Mouse (Mus musculus): Measurements from ENCODE around the gene Plekhh2. TPM values are rescaled to one million over a fixed set of nuclear protein-coding genes. Genes with fewer than 3 reads are reported as not detected.

Gene Plekhh2
- polyA plus RNA-seq, 1 experiment: 37.7 TPM

- H3K27ac ChIP-seq (ENCODE audit: insufficient read depth, low read length): peak overlapping the region; percentile 95
Observed at GRCm38 (mm10) chr17:84510355-84510754, 1.3 kb upstream of the Plekhh2 start.

GRCm38 (mm10) chr17:84510961-84511639, 595 bp upstream of the Plekhh2 start:
- peaks cover 10% of the 10 kb centered on the region for H3K4me1 ChIP-seq (ENCODE audit: control insufficient read depth, insufficient read depth, low read length)
- H3K27ac ChIP-seq (ENCODE audit: insufficient read depth, low read length): peak overlapping the region; percentile 95
- peak; percentile 43; the same call in 1 of the 2 replicates for TF ChIP-seq POLR2A (IDR thresholded peaks at IDR 0.05; ENCODE audit: low read depth, low read length)
- no peak for TF ChIP-seq CTCF (IDR thresholded peaks at IDR 0.05; ENCODE audit: borderline replicate concordance, insufficient read depth, low read length)
- H3K4me3 ChIP-seq (ENCODE audit: insufficient read depth, low read length): peak overlapping the region; percentile 65

More at GRCm38 (mm10) chr17:84510355-84510754, 1.3 kb upstream of the Plekhh2 start:
- TF ChIP-seq CTCF (IDR thresholded peaks at IDR 0.05; ENCODE audit: borderline replicate concordance, insufficient read depth, low read length) (no peak), POLR2A (IDR thresholded peaks at IDR 0.05; ENCODE audit: low read depth, low read length) (no peak)
- no peak overlapping the region for H3K4me3 ChIP-seq (ENCODE audit: insufficient read depth, low read length)
- peaks cover 10% of the 10 kb centered on the region for H3K4me1 ChIP-seq (ENCODE audit: control insufficient read depth, insufficient read depth, low read length)

- Histone ChIP-seq H3K27ac (ENCODE audit: insufficient read depth, low read length) (peak overlapping the region; percentile 95), H3K4me1 (ENCODE audit: control insufficient read depth, insufficient read depth, low read length) (peaks cover 10% of the 10 kb centered on the region), H3K4me3 (ENCODE audit: insufficient read depth, low read length) (peak overlapping the region; percentile 65)
- TF ChIP-seq POLR2A (IDR thresholded peaks at IDR 0.05; ENCODE audit: low read depth, low read length): no peak; the same call in 1 of the 2 replicates
- TF ChIP-seq CTCF (IDR thresholded peaks at IDR 0.05; ENCODE audit: borderline replicate concordance, insufficient read depth, low read length): peak; percentile 28; the same call in 1 of the 2 replicates
Observed at GRCm38 (mm10) chr17:84512516-84513085, 906 bp downstream of the Plekhh2 start.

GRCm38 (mm10) chr17:84515901-84516300, 4.2 kb downstream of the Plekhh2 start:
- Histone ChIP-seq H3K27ac (ENCODE audit: insufficient read depth, low read length) (no peak overlapping the region), H3K4me3 (ENCODE audit: insufficient read depth, low read length) (no peak overlapping the region), H3K4me1 (ENCODE audit: control insufficient read depth, insufficient read depth, low read length) (peaks cover 6% of the 10 kb centered on the region; the same call in 1 of the 2 replicates)
- TF ChIP-seq POLR2A (IDR thresholded peaks at IDR 0.05; ENCODE audit: low read depth, low read length) (no peak), CTCF (IDR thresholded peaks at IDR 0.05; ENCODE audit: borderline replicate concordance, insufficient read depth, low read length) (no peak)

- H3K27ac ChIP-seq (ENCODE audit: insufficient read depth, low read length): no peak overlapping the region
- no peak overlapping the region for H3K4me3 ChIP-seq (ENCODE audit: insufficient read depth, low read length)
- TF ChIP-seq CTCF (IDR thresholded peaks at IDR 0.05; ENCODE audit: borderline replicate concordance, insufficient read depth, low read length) (no peak), POLR2A (IDR thresholded peaks at IDR 0.05; ENCODE audit: low read depth, low read length) (no peak)
- H3K4me1 ChIP-seq (ENCODE audit: control insufficient read depth, insufficient read depth, low read length): no peaks in the 10 kb centered on the region; the same call in 1 of the 2 replicates
Observed at GRCm38 (mm10) chr17:84519346-84519745, 7.7 kb downstream of the Plekhh2 start.

GRCm38 (mm10) chr17:84520057-84520456, 8.4 kb downstream of the Plekhh2 start:
- no peak for TF ChIP-seq CTCF (IDR thresholded peaks at IDR 0.05; ENCODE audit: borderline replicate concordance, insufficient read depth, low read length)
- no peak for TF ChIP-seq POLR2A (IDR thresholded peaks at IDR 0.05; ENCODE audit: low read depth, low read length)
- H3K27ac ChIP-seq (ENCODE audit: insufficient read depth, low read length): no peak overlapping the region
- H3K4me3 ChIP-seq (ENCODE audit: insufficient read depth, low read length): no peak overlapping the region
- no peaks in the 10 kb centered on the region; the same call in 1 of the 2 replicates for H3K4me1 ChIP-seq (ENCODE audit: control insufficient read depth, insufficient read depth, low read length)

GRCm38 (mm10) chr17:84529356-84529755, 17.7 kb downstream of the Plekhh2 start:
- no peak overlapping the region; the same call in 1 of the 2 replicates for H3K4me3 ChIP-seq (ENCODE audit: insufficient read depth, low read length)
- no peak for TF ChIP-seq CTCF (IDR thresholded peaks at IDR 0.05; ENCODE audit: borderline replicate concordance, insufficient read depth, low read length)
- TF ChIP-seq POLR2A (IDR thresholded peaks at IDR 0.05; ENCODE audit: low read depth, low read length): no peak
- peaks cover 31% of the 10 kb centered on the region for H3K4me1 ChIP-seq (ENCODE audit: control insufficient read depth, insufficient read depth, low read length)
- H3K27ac ChIP-seq (ENCODE audit: insufficient read depth, low read length): peak overlapping the region; percentile 98

- H3K4me3 ChIP-seq (ENCODE audit: insufficient read depth, low read length): no peak overlapping the region
- TF ChIP-seq POLR2A (IDR thresholded peaks at IDR 0.05; ENCODE audit: low read depth, low read length) (no peak), CTCF (IDR thresholded peaks at IDR 0.05; ENCODE audit: borderline replicate concordance, insufficient read depth, low read length) (no peak)
- H3K4me1 ChIP-seq (ENCODE audit: control insufficient read depth, insufficient read depth, low read length): peaks cover 31% of the 10 kb centered on the region
- peak overlapping the region; percentile 95 for H3K27ac ChIP-seq (ENCODE audit: insufficient read depth, low read length)
Observed at GRCm38 (mm10) chr17:84530202-84530796, 18.6 kb downstream of the Plekhh2 start.

GRCm38 (mm10) chr17:84532909-84533499, 21.3 kb downstream of the Plekhh2 start:
- Histone ChIP-seq H3K4me1 (ENCODE audit: control insufficient read depth, insufficient read depth, low read length) (peaks cover 31% of the 10 kb centered on the region), H3K4me3 (ENCODE audit: insufficient read depth, low read length) (no peak overlapping the region), H3K27ac (ENCODE audit: insufficient read depth, low read length) (peak overlapping the region; percentile 91)
- TF ChIP-seq CTCF (IDR thresholded peaks at IDR 0.05; ENCODE audit: borderline replicate concordance, insufficient read depth, low read length) (no peak), POLR2A (IDR thresholded peaks at IDR 0.05; ENCODE audit: low read depth, low read length) (no peak)
